In genomic region chr2:157559440-157559839, GRCm38 (mm10) we compare ENCODE assay signal across 9 mouse cellular contexts. TPM values are rescaled to one million over a fixed set of nuclear protein-coding genes. Genes with fewer than 3 reads are reported as not detected.
DNase-seq lines count a peak whose midpoint lies in the region; ATAC-seq and TF ChIP-seq lines count a peak whose summit lies in the region.
"Had no signal": no experiment of that assay in that cellular context is flagged by ENCODE, and none has a peak within 500 bp of the region (broad histone marks: within the 10 kb centered on the region; RNA-seq: fewer than 3 reads in every experiment).

No protein-coding gene starts in this region.

- peak; percentile 54 for DNase-seq in kidney, postnatal 0 days (ENCODE audit: low spot score)
- DNase-seq in kidney, adult 8-10 months = no peak
- peak; percentile 68 for DNase-seq in embryonic facial prominence, embryonic 11.5 days (ENCODE audit: low spot score)
- DNase-seq in urinary bladder, postnatal 36 days (ENCODE audit: low spot score in 2 of 2) = no peak
- DNase-seq in testis, postnatal 10 days (ENCODE audit: low spot score) = no peak
- DNase-seq in left cerebral cortex, adult 11 months (ENCODE audit: low spot score) = no peak

- H3K4me3 ChIP-seq in kidney, postnatal 0 days (replicated peaks; ENCODE audit: low read depth, low read length) = peak overlapping the region; percentile 35
- H3K4me3 ChIP-seq in embryonic facial prominence, embryonic 11.5 days (ENCODE audit: low read depth, low read length) = peak overlapping the region; percentile 65; the same call in 1 of the 2 replicates
- H3K4me3 ChIP-seq in intestine, embryonic 15.5 days (replicated peaks) = peak overlapping the region; percentile 43
- H3K4me3 ChIP-seq in neural tube, embryonic 13.5 days = peak overlapping the region; percentile 59
- H3K4me3 ChIP-seq: erythroblast, embryonic 14.5 days had no signal

- H3K36me3 ChIP-seq in kidney, postnatal 0 days (ENCODE audit: insufficient read depth, low read length) = peaks cover 10% of the 10 kb centered on the region; the same call in 1 of the 2 replicates
- peaks cover 16% of the 10 kb centered on the region for H3K36me3 ChIP-seq in embryonic facial prominence, embryonic 11.5 days (replicated peaks; ENCODE audit: control insufficient read depth, insufficient read depth, low read depth, low read length)
- peaks cover 47% of the 10 kb centered on the region for H3K36me3 ChIP-seq in intestine, embryonic 15.5 days
- H3K36me3 ChIP-seq in neural tube, embryonic 13.5 days = peaks cover 84% of the 10 kb centered on the region

- WGBS in kidney, postnatal 0 days = 55% methylated on average over 19 of the region's 19 CpGs
- WGBS in embryonic facial prominence, embryonic 11.5 days = 41% methylated on average over 19 of the region's 19 CpGs
- WGBS in intestine, embryonic 15.5 days = 57% methylated on average over 19 of the region's 19 CpGs
- 50% methylated on average over 19 of the region's 19 CpGs for WGBS in neural tube, embryonic 13.5 days

- H3K27me3 ChIP-seq in kidney, postnatal 0 days (ENCODE audit: insufficient read depth, low read length) = no peaks in the 10 kb centered on the region
- H3K27me3 ChIP-seq in embryonic facial prominence, embryonic 11.5 days (ENCODE audit: control insufficient read depth, insufficient read depth, low read length) = no peaks in the 10 kb centered on the region
- no peaks in the 10 kb centered on the region for H3K27me3 ChIP-seq in intestine, embryonic 15.5 days (replicated peaks)
- no peaks in the 10 kb centered on the region for H3K27me3 ChIP-seq in neural tube, embryonic 13.5 days

- H3K4me2 ChIP-seq in kidney, postnatal 0 days (ENCODE audit: low read length) = peak overlapping the region; percentile 55
- peak overlapping the region; percentile 38 for H3K4me2 ChIP-seq in embryonic facial prominence, embryonic 11.5 days (ENCODE audit: low read depth, low read length)
- peak overlapping the region; percentile 65 for H3K4me2 ChIP-seq in intestine, embryonic 15.5 days (replicated peaks)
- H3K4me2 ChIP-seq in neural tube, embryonic 13.5 days = peak overlapping the region; percentile 79

- H3K9ac ChIP-seq in kidney, postnatal 0 days (ENCODE audit: low read depth, low read length) = 0 out of 2 replicates have a peak overlapping the region, but pooled peaks have one; percentile 28
- peak overlapping the region; percentile 85 for H3K9ac ChIP-seq in embryonic facial prominence, embryonic 11.5 days (replicated peaks; ENCODE audit: low read length)
- no peak overlapping the region for H3K9ac ChIP-seq in intestine, embryonic 15.5 days
- H3K9ac ChIP-seq in neural tube, embryonic 13.5 days = peak overlapping the region; percentile 60

- H3K27ac ChIP-seq in kidney, postnatal 0 days = no peak overlapping the region
- H3K27ac ChIP-seq in embryonic facial prominence, embryonic 11.5 days (replicated peaks; ENCODE audit: low read depth, low read length) = peak overlapping the region; percentile 3
- H3K27ac ChIP-seq in intestine, embryonic 15.5 days = no peak overlapping the region
- peak overlapping the region; percentile 91 for H3K27ac ChIP-seq in neural tube, embryonic 13.5 days (replicated peaks)

- H3K9me3 ChIP-seq in kidney, postnatal 0 days (replicated peaks; ENCODE audit: low read length) = peaks cover 10% of the 10 kb centered on the region; the same call in 1 of the 2 replicates
- peaks cover 14% of the 10 kb centered on the region; the same call in 1 of the 2 replicates for H3K9me3 ChIP-seq in embryonic facial prominence, embryonic 11.5 days (replicated peaks; ENCODE audit: control insufficient read depth, low read length)
- H3K9me3 ChIP-seq in intestine, embryonic 15.5 days = 0 out of 2 replicates have a peak, but pooled peaks cover 2% of the 10 kb centered on the region
- H3K9me3 ChIP-seq in neural tube, embryonic 13.5 days = peaks cover 53% of the 10 kb centered on the region

- TF ChIP-seq CTCF in kidney, postnatal 0 days (IDR thresholded peaks at IDR 0.05; ENCODE audit: low read depth) = peak; percentile 31; the same call in 1 of the 2 replicates

- ATAC-seq in kidney, postnatal 0 days (replicated peaks; ENCODE audit: low FRiP score, low read depth) = no peak
- no peak for ATAC-seq in embryonic facial prominence, embryonic 11.5 days (replicated peaks; ENCODE audit: insufficient number of reproducible peaks, low FRiP score, low TSS enrichment, low read depth)
- no peak for ATAC-seq in intestine, embryonic 15.5 days
- ATAC-seq in neural tube, embryonic 13.5 days (ENCODE audit: low read depth) = no peak

- H3K4me1 ChIP-seq in kidney, postnatal 0 days (replicated peaks; ENCODE audit: insufficient read depth, low read length) = 0 out of 2 replicates have a peak, but pooled peaks cover 4% of the 10 kb centered on the region
- no peaks in the 10 kb centered on the region for H3K4me1 ChIP-seq in embryonic facial prominence, embryonic 11.5 days (ENCODE audit: control insufficient read depth, insufficient read depth, low read length)
- peaks cover 26% of the 10 kb centered on the region for H3K4me1 ChIP-seq in intestine, embryonic 15.5 days (replicated peaks)
- peaks cover 69% of the 10 kb centered on the region for H3K4me1 ChIP-seq in neural tube, embryonic 13.5 days (replicated peaks)

RNA-seq across cellular contexts. Expression of gene Nnat, which starts 0.4 kb away (rescaled TPM):
- polyA plus RNA-seq in kidney, postnatal 0 days (2015; fragmentation: Nextera tagmentation; extraction: Ambion mirVana) = 80.4 and 85.9 TPM in 2 replicates
- 1,482 and 1,542 TPM in 2 replicates for polyA plus RNA-seq in embryonic facial prominence, embryonic 11.5 days (2014; fragmentation: Nextera tagmentation; extraction: Ambion mirVana)
- 428 and 457 TPM in 2 replicates for polyA plus RNA-seq in intestine, embryonic 15.5 days (2015; fragmentation: Nextera tagmentation; extraction: Ambion mirVana)
- 4,054 and 4,218 TPM in 2 replicates for polyA plus RNA-seq in neural tube, embryonic 13.5 days (2015; fragmentation: Nextera tagmentation; extraction: Ambion mirVana)

RNA-seq across cellular contexts. Expression of gene Blcap, which starts 11.6 kb away (rescaled TPM):
- polyA plus RNA-seq in kidney, postnatal 0 days (2015; fragmentation: Nextera tagmentation; extraction: Ambion mirVana) = 46.1 and 48.2 TPM in 2 replicates
- 90.2 and 97.9 TPM in 2 replicates for polyA plus RNA-seq in embryonic facial prominence, embryonic 11.5 days (2014; fragmentation: Nextera tagmentation; extraction: Ambion mirVana)
- 39.2 and 40.9 TPM in 2 replicates for polyA plus RNA-seq in intestine, embryonic 15.5 days (2015; fragmentation: Nextera tagmentation; extraction: Ambion mirVana)
- polyA plus RNA-seq in neural tube, embryonic 13.5 days (2015; fragmentation: Nextera tagmentation; extraction: Ambion mirVana) = 165 TPM in 2 replicates

Comparison
In these comparisons a context has a peak if more than half of its experiments do, and no peak if none do; other contexts are left out.
1. DNase-seq: peak in kidney, postnatal 0 days (single experiment) and embryonic facial prominence, embryonic 11.5 days (single experiment); none in kidney, adult 8-10 months (0 of 2), urinary bladder, postnatal 36 days (0 of 2), testis, postnatal 10 days (single experiment) and left cerebral cortex, adult 11 months (single experiment).
2. H3K27ac ChIP-seq: peak in embryonic facial prominence, embryonic 11.5 days (single experiment) and neural tube, embryonic 13.5 days (single experiment); none in kidney, postnatal 0 days (single experiment) and intestine, embryonic 15.5 days (single experiment).
3. Peak in every context shown above with its lines, with median percentiles within 50 percentile points of each other: H3K4me2 ChIP-seq and H3K4me3 ChIP-seq.